Mouse (Mus musculus) cerebellum, adult 2 months (tissue): ENCODE results near the gene 4930469K13Rik. TPM values are rescaled to one million over a fixed set of nuclear protein-coding genes. Genes with fewer than 3 reads are reported as not detected.

Experiments used
- DNase-seq, 2 experiments: peaks; one replicate each; pipeline ENCODE4 v3.0.0; 2021
- H3K27ac ChIP-seq: fragments of 200-500 bp; 2 replicates; pipeline ENCODE4 v1.5.1; 2012; ENCODE audit warnings: low read length, control low read depth, inconsistent platforms; ENCODE audit not compliant: insufficient read depth
- H3K27me3 ChIP-seq: fragments of 200-500 bp; 2 replicates; pipeline ENCODE4 v1.6.1; 2012; ENCODE audit warnings: inconsistent platforms, mild to moderate bottlenecking, low read length, moderate library complexity; ENCODE audit not compliant: control insufficient read depth, insufficient read depth
- H3K4me1 ChIP-seq: fragments of 200-500 bp; 2 replicates; pipeline ENCODE4 v1.6.1; 2011; ENCODE audit warnings: low read length; ENCODE audit not compliant: control insufficient read depth, insufficient read depth
- H3K4me3 ChIP-seq: fragments of 200-500 bp; replicated peaks from 2 replicates; pipeline ENCODE3; 2011; ENCODE audit warnings: mild to moderate bottlenecking, low read depth, low read length, control low read depth; ENCODE audit not compliant: insufficient read depth
- CTCF ChIP-seq: fragments of 200-500 bp; IDR thresholded peaks from 2 replicates; pipeline ENCODE4 v1.5.1; 2011; ENCODE audit warnings: low read depth, mild to moderate bottlenecking, control low read depth, low read length, moderate library complexity, borderline replicate concordance; ENCODE audit not compliant: insufficient read depth
- POLR2A ChIP-seq: fragments of 200-500 bp; IDR thresholded peaks from 2 replicates; pipeline ENCODE4 v1.6.1; 2011; ENCODE audit warnings: low read length, control low read depth, borderline replicate concordance; ENCODE audit not compliant: insufficient read depth
- WGBS: fragments of 180-500 bp; shearing (Covaris S2); methylation state at CpG from one replicate; pipeline ENCODE4 v1.1.7; 2018; 5-methylcytosine and 5-hydroxymethylcytosine counted together
- polyA plus RNA-seq: library from polyadenylated mRNA; depleted of rRNA; stranded (reverse); fragments of >200 nt; gene quantifications from 2 replicates; pipeline ENCODE4 v1.2.3, GENCODE M21; 2012

Gene 4930469K13Rik
- polyA plus RNA-seq, 1 experiment, result not detected

GRCm38 (mm10) chr11:34054031-34054727 is 44.2 kb downstream of the 4930469K13Rik start:
- WGBS, result 70% methylated on average over 7 of the region's 7 CpGs
- no peak for DNase-seq
- H3K27ac ChIP-seq, result no peak overlapping the region
- no peaks in the 10 kb centered on the region for H3K27me3 ChIP-seq
- no peak for TF ChIP-seq CTCF
- TF ChIP-seq POLR2A, result no peak
- H3K4me1 ChIP-seq, result no peaks in the 10 kb centered on the region
- H3K4me3 ChIP-seq, result no peak overlapping the region

GRCm38 (mm10) chr11:34053031-34053818 is 45.1 kb downstream of the 4930469K13Rik start:
- TF ChIP-seq CTCF, result no peak
- no peak for TF ChIP-seq POLR2A
- H3K27ac ChIP-seq, result no peak overlapping the region
- WGBS, result 85% methylated on average over 6 of the region's 6 CpGs
- H3K4me1 ChIP-seq, result no peaks in the 10 kb centered on the region
- no peaks in the 10 kb centered on the region for H3K27me3 ChIP-seq
- H3K4me3 ChIP-seq, result no peak overlapping the region
- no peak for DNase-seq

GRCm38 (mm10) chr11:34050643-34051042 is 47.7 kb downstream of the 4930469K13Rik start:
- TF ChIP-seq POLR2A, result no peak
- TF ChIP-seq CTCF, result no peak
- Histone ChIP-seq H3K4me1 (no peaks in the 10 kb centered on the region), H3K27ac (no peak overlapping the region), H3K27me3 (no peaks in the 10 kb centered on the region), H3K4me3 (no peak overlapping the region)
- 71% methylated on average over 2 of the region's 2 CpGs for WGBS
- no peak for DNase-seq

GRCm38 (mm10) chr11:34050063-34050462 is 48.3 kb downstream of the 4930469K13Rik start:
- no peak for TF ChIP-seq CTCF
- TF ChIP-seq POLR2A, result no peak
- Histone ChIP-seq H3K4me1 (no peaks in the 10 kb centered on the region), H3K4me3 (no peak overlapping the region), H3K27me3 (no peaks in the 10 kb centered on the region), H3K27ac (no peak overlapping the region)
- WGBS, result 81% methylated on average over 1 of the region's 1 CpGs
- no peak for DNase-seq

GRCm38 (mm10) chr11:34049125-34049379 is 49.3 kb downstream of the 4930469K13Rik start:
- 93% methylated on average over 1 of the region's 1 CpGs for WGBS
- H3K4me3 ChIP-seq, result no peak overlapping the region
- TF ChIP-seq POLR2A (no peak), CTCF (no peak)
- H3K4me1 ChIP-seq, result no peaks in the 10 kb centered on the region
- DNase-seq, result no peak
- no peak overlapping the region for H3K27ac ChIP-seq
- H3K27me3 ChIP-seq, result no peaks in the 10 kb centered on the region

GRCm38 (mm10) chr11:34048375-34049124 is 49.8 kb downstream of the 4930469K13Rik start:
- TF ChIP-seq CTCF, result no peak
- TF ChIP-seq POLR2A, result no peak
- no peaks in the 10 kb centered on the region for H3K4me1 ChIP-seq
- H3K4me3 ChIP-seq, result no peak overlapping the region
- no peak overlapping the region for H3K27ac ChIP-seq
- H3K27me3 ChIP-seq, result no peaks in the 10 kb centered on the region
- WGBS, result 95% methylated on average over 8 of the region's 8 CpGs
- no peak for DNase-seq

GRCm38 (mm10) chr11:34047542-34047937 is 50.8 kb downstream of the 4930469K13Rik start:
- WGBS, result 85% methylated on average over 5 of the region's 5 CpGs
- H3K4me1 ChIP-seq, result no peaks in the 10 kb centered on the region
- no peak for DNase-seq
- no peak overlapping the region for H3K27ac ChIP-seq
- TF ChIP-seq CTCF, result no peak
- H3K27me3 ChIP-seq, result no peaks in the 10 kb centered on the region
- no peak overlapping the region for H3K4me3 ChIP-seq

- H3K27ac ChIP-seq, result no peak within 1 kb of the TSS
- TF ChIP-seq CTCF, result no peak
- TF ChIP-seq POLR2A, result no peak
- no peak for DNase-seq
- no peak within 1 kb of the TSS for H3K4me3 ChIP-seq
- H3K4me1 ChIP-seq, result no peaks in the 10 kb centered on the region
- H3K27me3 ChIP-seq, result no peaks in the 10 kb centered on the region
- 80% methylated on average over 6 of the region's 6 CpGs for WGBS
Measured at GRCm38 (mm10) chr11:34046767-34047541, 51.4 kb downstream of the 4930469K13Rik start, which contains the start of gene Lcp2. TSS of gene Lcp2 (plus strand) at chr11:34046920.
